Mouse (Mus musculus) neural tube, embryonic 10.5 days (tissue): ENCODE data around the gene Rpgrip1l.

ENCODE experiments used
- DNase-seq: peaks from one replicate; pipeline ENCODE4 v3.0.0-alpha.2; 2017; ENCODE audit warnings: low spot score; ENCODE audit errors: extremely low spot score

Rpgrip1l gene

GRCm38 (mm10) chr8:91312835-91313832, at the start of gene Rpgrip1l, which contains the start of gene Fto:
Rpgrip1l (minus strand) TSS chr8:91313262.
Fto (plus strand) TSS chr8:91313525.
- peak; percentile 96 for DNase-seq

- DNase-seq, result no peak
Measured at GRCm38 (mm10) chr8:91360644-91361357, 47.7 kb upstream of the Rpgrip1l start.

- no peak for DNase-seq
Measured at GRCm38 (mm10) chr8:91359511-91359910, 46.4 kb upstream of the Rpgrip1l start.

- DNase-seq, result no peak
Measured at GRCm38 (mm10) chr8:91358016-91358415, 45.0 kb upstream of the Rpgrip1l start.

DNA sequence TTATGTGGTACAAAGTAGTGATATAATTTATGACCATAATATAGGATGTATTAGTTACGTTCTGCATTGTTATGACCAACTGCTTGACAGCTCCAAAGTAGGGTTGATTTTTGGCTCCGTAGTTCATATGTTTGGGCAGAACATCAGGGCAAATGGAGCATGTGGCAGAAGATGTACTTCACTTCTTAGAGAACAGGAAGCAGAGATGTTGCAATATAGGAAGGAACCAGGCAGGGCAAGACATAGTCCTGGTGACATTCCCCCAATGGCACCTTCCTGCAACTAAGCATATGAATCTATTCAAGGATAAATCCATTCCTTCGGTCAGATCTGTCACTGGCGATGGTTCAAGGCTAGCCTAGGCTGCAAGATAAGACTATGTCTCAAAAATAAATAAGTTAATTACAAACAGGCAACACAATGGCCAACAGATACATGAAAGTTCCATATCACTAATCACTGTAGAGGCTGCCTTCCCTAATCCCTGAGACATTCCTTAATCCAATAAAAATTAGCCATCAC, 44.5 kb upstream of the Rpgrip1l start:
- DNase-seq, result no peak

DNA sequence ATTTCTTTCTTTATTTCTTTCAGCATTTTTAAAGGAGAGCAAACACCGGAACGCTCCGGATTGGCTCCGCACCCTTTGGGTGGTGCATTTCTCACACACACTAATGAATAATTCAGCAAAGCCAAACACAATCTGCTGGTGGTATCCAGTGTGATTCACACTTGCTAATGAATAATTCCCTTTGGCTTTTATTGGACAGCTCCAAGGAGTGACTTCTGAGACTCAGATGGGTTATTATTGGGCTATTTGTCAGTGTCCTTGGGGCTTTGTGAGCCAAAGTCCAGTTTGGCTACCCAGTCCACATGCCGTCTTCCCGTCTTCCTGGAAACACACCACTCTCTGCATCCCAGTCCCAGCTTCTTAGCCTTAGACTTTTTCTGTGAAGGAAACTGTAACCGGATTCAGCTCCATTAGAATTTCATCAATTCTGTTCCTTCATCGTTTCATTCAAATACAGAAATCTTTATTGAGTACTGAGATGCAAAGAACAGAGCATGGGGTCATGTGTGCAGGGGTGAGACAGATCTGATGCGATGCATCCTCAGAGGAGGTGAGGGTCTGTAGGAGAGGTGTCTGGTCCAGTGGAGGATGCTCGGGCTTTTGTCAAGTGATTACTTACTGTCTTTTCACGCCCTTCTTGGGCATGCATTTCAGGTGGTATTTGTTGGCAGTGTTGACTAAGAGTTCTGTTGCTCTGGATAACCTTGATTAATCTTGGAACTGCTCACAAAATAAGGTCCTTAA, 43.1 kb upstream of the Rpgrip1l start:
- DNase-seq, result no peak

GRCm38 (mm10) chr8:91355301-91355905, 42.3 kb upstream of the Rpgrip1l start:
- no peak for DNase-seq

DNA sequence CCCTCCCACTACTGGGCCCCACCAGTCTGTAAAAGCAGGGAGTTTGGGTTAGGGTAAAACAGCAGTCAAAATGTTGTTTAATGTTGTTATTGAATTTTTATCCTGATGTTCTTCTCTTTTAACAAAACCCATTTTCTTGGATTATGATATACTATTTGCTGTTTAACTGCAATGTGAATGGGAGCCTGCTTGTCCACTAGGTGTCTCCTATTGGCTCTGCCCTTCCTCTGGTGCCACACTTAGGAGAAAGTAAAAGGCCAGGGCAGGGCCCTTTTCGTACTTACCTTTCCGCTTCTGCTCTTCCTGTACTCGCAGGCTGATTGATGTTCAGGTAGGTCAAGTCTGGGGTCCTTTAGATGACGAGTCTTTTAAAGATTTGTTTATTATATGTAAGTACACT, 40.8 kb upstream of the Rpgrip1l start:
- no peak for DNase-seq

GRCm38 (mm10) chr8:91353062-91353461, 40.0 kb upstream of the Rpgrip1l start:
- no peak for DNase-seq

DNA sequence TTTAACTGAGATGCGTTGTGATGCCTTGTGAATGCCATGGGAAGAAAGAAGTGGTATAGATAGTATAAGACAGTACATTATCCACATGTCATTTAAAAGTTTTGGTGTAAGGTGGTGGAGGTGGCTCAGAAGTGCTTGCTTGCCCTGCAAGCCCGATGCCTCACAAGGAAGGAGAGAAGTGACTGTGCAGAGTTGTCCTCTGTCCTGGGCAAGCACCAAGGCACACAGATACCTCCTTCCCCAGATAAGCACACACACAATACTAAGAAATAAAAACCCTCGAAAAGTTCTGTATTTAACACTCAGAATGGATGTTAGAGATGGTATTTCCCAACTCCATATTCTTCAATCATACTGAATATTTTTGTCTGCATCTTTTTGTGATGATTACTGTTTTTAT, 39.5 kb upstream of the Rpgrip1l start:
- DNase-seq, result no peak

DNA sequence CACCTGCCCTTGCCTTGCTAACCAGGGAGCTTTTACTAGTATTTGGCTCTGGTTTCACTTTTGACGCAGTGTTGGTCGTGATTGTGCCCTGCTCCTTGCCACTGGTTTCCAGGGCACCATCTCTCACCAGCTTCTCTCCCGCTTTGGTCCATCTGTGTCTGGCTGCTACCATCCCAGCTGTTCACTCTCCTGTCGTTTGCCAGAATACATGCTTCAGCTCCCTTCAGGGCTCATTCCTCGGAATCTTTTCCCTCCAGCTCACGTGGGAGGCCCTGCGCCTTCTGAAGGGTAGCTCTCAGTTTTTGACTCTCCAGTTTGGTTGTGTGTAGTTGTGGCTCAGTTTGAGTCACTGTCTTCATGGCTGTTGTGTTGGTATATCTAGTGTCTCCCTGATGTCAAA, 37.6 kb upstream of the Rpgrip1l start:
- no peak for DNase-seq

DNA sequence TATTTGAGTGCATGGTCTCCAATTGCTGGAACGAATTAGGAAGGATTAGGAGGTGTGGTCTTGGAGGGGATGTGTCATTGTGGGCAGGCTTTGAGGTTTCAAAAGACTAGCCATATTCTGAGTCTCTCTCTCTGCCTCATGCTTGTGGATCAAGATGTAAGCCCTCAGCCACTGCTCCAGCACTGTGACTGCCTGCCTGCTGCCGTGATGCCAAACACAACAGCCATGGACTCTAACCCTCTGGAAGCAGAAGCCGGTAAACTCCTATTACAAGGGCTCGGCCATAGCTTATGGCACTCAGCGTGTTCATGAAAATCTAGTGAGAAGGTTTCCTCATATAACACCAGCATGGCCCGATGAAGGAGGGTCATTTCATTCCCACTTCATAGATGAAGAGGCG, 36.8 kb upstream of the Rpgrip1l start:
- DNase-seq, result no peak

GRCm38 (mm10) chr8:91347595-91347994, 34.5 kb upstream of the Rpgrip1l start:
- DNase-seq, result no peak

- DNase-seq, result no peak
Measured at GRCm38 (mm10) chr8:91347146-91347545, 34.1 kb upstream of the Rpgrip1l start.

GRCm38 (mm10) chr8:91344659-91345058, 31.6 kb upstream of the Rpgrip1l start:
- no peak for DNase-seq

DNA sequence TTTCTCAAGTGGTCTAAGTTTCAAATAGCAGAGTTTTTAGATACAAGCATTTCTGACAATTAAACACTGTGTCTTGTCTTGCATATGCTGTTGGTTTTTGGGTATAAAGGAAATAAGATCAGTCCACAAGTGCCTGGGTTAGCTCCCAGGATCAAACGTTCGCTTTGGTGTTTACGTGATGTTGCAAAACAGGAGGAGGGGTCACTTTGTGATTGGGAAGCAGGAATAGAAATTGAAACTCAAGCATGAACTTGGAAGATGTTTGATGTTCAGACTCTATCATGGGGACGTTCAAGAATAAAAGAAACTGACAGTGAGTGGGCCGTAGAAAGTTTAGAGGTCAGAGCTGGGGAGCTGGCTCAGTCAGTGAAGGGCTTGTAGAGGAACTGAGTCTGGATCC, 29.7 kb upstream of the Rpgrip1l start:
- DNase-seq, result no peak

GRCm38 (mm10) chr8:91342196-91342595, 29.1 kb upstream of the Rpgrip1l start:
- no peak for DNase-seq

- DNase-seq, result no peak
Measured at GRCm38 (mm10) chr8:91340746-91341145, 27.7 kb upstream of the Rpgrip1l start.

GRCm38 (mm10) chr8:91339651-91340050, 26.6 kb upstream of the Rpgrip1l start:
- no peak for DNase-seq

DNA sequence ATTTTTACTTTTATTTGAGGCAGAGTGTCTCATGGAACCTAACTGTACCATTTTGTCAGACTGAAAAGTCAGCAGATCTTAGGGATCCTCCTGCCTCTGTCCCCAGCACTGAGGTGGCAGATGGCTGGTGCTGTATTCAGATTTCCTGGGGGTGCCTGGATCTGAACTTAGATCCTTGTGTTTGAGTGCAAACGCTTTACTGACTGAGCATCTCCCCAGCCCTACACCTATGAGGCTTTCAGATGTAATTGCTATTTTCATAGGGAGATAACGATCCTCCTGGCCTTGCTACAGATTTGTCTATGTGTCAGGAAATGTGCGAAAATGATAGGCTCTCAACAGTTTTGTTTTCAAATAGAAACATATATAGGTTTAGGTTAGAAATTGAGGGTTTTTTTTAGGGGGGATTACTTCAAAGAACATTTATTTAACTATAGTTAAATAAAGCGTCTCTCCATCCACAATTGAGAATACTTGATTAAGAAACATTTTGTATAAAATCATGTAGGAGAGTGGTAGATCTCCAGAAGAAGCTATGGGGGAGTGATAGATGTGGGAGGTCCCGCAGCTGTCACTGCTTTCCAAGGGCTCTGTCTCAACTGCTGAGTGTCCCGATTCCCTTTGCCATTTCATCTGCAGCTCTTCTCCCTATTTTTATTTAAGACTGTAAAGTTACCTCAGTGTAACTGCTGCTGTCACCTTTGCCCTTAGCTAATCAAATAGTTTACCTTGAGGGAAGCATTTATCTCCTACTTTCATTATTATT, 25.5 kb upstream of the Rpgrip1l start:
- DNase-seq, result no peak
